Mouse (Mus musculus): ENCODE measurements at regions not wholly inside any gene's neighbourhood (a gene's known extent, or its start where the extent isn't known, plus 50 kb on each side); places are given as distances from the start of the nearest gene placed in this dataset.

DNA sequence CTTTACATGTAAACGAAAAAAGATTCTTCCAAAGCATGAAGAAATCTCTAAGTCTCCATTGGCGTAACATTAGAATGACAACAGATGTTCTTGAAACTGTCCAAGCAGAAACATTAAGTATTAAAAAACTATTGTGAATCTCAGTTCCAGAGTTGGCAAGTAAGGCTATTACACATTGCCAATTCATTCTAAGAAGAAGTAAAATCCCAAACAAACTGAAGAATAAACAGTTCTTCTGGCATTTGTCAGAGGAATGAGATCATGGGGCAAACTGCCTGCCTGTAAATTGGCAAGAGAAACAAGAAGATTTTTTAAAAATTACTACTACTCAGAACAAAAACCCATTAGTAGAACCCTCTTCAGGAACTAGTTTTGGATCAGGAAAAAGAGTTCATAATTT, 680.1 kb downstream of the Nova1 start:
- no peak overlapping the region for H3K27ac ChIP-seq
- peak; percentile 36 for DNase-seq
- intact Hi-C loops (cut with DNase I), result no loop called here
- no peak overlapping the region for H3K4me3 ChIP-seq
- TF ChIP-seq CTCF (IDR thresholded peaks at IDR 0.05), result no peak

DNA sequence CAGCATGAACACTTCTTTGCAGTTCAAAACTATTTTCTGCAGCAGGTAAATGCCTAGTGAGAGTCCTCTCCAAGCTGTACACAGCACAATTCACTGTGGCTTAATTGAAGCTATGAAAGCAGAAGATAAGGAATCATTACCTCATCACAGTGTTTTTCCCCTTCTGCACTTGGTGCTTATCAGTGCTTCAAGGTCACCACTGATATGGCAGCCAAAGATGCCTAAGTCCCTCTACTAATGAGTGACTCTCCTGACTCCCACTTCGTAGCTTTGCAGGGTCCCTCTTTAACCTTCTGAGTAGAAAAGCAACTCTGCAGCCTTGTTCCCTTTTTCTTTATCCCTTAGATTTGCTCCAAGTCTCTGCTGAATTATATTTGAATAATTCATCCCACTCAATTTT, 692.9 kb downstream of the Nova1 start:
- DNase-seq, result no peak
- no peak for TF ChIP-seq CTCF (IDR thresholded peaks at IDR 0.05)
- intact Hi-C loops (cut with DNase I), result no loop called here
- Histone ChIP-seq H3K4me3 (no peak overlapping the region), H3K27ac (no peak overlapping the region)

DNA sequence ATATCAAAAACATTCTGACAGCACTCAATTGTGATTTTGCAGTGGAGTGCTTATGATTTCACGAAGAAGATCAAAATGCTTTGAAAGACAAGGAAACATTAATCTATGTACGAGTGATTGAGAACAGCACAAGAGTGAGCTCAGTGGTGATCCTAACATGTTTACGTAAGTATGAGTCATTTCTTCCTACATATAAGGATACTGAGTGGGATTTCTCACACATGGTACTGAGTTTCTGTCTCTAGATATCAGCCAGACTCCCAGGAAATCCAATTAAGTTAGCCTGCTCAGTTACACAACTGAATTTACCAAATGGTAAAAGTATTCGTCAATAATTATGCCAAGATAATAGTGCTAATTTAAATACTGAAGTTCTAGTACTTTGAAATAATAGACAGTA, 707.4 kb downstream of the Nova1 start:
- Histone ChIP-seq H3K4me3 (no peak overlapping the region), H3K27ac (no peak overlapping the region)
- intact Hi-C loops (cut with DNase I), result no loop called here
- no peak for DNase-seq
- no peak for TF ChIP-seq CTCF (IDR thresholded peaks at IDR 0.05)

DNA sequence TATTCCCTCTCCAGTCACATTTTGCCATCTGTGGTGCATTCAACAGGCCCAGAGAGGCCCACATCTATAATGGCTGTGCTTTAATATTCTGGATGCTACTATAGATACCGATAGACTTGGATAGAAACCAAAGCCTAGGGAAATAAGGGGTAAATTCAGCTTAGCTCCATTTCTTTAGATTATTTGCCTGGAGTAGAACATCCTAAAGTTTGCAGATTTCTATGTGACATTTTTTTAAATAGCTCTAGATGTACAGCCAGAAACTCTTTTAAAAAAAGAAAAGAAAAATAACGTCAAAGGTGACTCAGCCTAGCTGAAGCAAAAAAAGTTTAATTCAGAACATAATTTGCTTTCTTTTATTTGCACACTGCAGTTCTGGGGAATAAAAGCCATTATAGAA, 735.4 kb downstream of the Nova1 start:
- Histone ChIP-seq H3K27ac (no peak overlapping the region), H3K4me3 (no peak overlapping the region)
- DNase-seq, result no peak
- TF ChIP-seq CTCF (IDR thresholded peaks at IDR 0.05), result no peak
- intact Hi-C loops (cut with DNase I), result no loop called here

DNA sequence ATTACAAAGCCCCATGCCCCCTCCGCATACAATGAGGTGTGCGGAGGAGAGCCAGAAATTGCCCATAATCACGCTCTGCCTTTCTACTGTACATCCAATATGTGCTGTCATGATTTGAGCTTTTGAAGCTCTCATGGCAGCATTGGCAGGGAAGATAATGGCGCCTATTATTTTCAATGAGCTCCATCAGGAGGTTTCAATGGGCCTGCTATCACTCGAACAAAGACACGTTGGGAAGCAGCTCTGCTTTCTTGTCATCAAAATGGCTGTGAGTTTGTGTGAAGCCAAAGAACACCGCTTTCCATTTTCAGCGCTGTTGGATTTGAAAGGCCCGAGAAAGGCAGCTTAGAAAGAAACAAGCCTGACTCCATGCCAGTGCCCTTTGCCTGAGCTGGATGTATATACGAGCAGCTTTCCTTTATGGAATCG, 742.9 kb downstream of the Nova1 start:
- H3K4me3 ChIP-seq, result no peak overlapping the region
- no peak for TF ChIP-seq CTCF (IDR thresholded peaks at IDR 0.05)
- intact Hi-C loops (cut with DNase I), result no loop called here
- no peak overlapping the region for H3K27ac ChIP-seq
- DNase-seq, result no peak

DNA sequence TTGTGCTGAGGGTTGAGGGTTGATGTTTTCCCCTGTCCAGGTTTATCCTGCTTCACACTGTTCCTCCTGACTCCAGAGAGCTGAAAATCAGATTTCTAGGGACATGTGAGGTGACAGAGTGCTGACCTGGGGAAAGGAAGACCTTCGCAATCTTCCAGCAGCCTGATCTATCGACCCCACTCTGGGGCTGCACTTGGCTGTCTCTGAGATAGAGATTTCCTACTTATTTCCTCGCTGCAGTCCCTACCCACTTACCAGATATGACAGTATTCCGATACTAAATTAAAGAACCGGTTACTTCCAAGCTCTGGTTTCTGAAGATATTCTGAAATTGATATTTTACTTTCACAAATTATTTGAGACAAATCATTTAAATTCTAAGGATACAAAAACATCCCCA, 743.4 kb downstream of the Nova1 start:
- intact Hi-C loops (cut with DNase I), result no loop called here
- TF ChIP-seq CTCF (IDR thresholded peaks at IDR 0.05), result no peak
- no peak overlapping the region for H3K4me3 ChIP-seq
- H3K27ac ChIP-seq, result no peak overlapping the region
- DNase-seq, result no peak

DNA sequence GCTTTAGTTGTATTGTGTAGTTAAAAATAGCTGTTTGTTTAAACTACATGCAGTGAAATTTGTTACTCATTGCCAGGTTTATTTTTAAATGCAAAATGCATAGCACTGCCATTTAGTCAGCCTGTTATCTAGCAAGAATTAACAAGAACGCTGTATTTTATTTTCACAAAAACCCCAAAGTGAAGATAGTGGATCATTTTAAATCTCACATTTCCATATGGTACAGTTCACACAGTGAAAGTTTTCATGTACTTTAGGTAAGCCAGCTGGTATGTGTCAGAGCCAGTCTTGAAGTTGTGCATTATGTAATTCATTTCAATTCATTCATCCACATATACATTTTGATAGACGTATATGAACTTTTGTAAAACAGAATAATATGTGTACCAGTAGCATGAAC, 751.8 kb downstream of the Nova1 start:
- no peak for DNase-seq
- H3K27ac ChIP-seq, result no peak overlapping the region
- H3K4me3 ChIP-seq, result no peak overlapping the region
- intact Hi-C loops (cut with DNase I), result no loop called here
- no peak for TF ChIP-seq CTCF (IDR thresholded peaks at IDR 0.05)

DNA sequence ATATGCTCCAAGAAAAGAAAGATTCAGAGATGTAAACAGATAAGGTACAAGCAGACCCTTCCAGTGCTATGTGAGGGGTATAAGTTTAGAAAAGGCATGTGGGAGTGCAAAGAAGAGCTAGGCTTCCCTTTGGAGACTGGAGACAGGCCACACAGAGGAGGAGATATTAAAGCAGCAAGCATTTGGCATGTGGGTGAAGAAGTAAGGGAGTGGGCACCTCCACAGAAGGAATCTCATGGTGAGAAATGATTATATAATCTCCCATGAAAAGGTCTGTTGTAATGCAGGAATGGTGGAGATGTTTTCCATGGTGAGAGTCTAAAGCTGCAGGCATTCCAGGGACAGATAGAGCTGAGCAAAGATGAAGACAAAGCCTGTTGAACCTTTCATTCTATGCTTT, 778.1 kb downstream of the Nova1 start:
- intact Hi-C loops (cut with DNase I), result no loop called here
- DNase-seq, result no peak
- Histone ChIP-seq H3K4me3 (no peak overlapping the region), H3K27ac (no peak overlapping the region)
- no peak for TF ChIP-seq CTCF (IDR thresholded peaks at IDR 0.05)

DNA sequence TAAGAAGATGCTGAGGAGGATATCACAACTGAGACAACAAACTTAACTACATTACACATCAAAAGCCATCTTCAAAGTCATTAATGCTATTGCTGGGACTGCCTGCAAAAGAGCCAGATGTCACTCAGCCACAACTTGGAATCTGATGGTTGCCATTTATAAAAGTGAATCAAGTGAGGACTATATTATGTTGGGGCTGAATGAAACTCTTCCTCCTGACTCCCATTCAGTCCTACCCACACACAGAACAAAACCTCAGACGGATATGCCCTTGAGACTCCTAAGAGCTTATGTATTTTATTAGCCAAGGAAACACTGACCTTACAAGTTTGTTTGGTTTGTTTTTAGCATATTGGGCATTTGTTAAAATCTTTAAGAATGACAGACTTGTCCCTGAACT, 778.5 kb downstream of the Nova1 start:
- TF ChIP-seq CTCF (IDR thresholded peaks at IDR 0.05), result no peak
- intact Hi-C loops (cut with DNase I), result no loop called here
- H3K27ac ChIP-seq, result no peak overlapping the region
- DNase-seq, result no peak
- no peak overlapping the region for H3K4me3 ChIP-seq

DNA sequence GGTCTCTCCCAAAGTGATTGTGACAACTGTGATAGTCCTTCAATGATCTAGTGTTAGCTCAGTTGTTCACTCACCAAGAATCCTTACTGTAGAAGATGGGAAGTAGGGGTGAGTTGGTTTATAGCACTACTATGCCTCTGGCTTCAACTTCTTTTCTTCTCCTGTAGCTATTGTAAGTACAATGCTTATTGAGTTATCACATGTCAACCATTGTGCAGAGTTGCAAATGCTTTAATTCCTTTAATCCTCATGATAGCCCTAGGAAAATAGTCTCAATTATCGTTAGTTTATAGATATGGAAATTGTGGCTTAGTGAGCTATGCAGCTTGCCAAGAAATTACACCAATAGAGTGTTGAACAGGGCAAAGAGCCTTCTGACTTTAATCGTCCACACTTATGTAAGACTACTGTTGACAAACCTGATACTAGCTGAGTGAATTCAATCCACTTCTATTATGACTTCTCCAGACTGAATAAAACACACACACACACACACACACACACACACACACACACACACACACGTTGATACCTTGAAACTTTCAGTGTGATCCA, 782.1 kb downstream of the Nova1 start:
- Histone ChIP-seq H3K4me3 (no peak overlapping the region), H3K27ac (no peak overlapping the region)
- DNase-seq, result no peak
- intact Hi-C loops (cut with DNase I), result no loop called here
- TF ChIP-seq CTCF (IDR thresholded peaks at IDR 0.05), result no peak

DNA sequence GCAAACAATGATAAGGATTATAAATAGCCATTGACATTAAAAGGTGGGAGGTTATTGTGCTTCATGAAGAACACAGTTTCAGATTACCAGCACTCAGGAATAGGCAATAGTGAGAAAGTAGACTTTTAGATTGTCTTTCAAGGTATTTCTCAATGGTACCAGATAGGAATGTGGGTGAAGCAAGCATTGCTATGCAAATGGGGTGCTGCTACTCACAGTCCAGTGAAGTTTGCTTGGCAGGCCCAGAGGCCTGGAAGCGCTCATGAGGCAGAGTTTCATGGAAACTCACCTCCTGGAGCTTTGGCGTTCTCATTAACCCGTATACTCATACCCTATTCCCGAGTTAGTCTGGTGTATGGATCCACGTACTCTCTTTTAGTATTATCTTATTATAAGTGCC, 793.5 kb downstream of the Nova1 start:
- intact Hi-C loops (cut with DNase I), result no loop called here
- H3K27ac ChIP-seq, result no peak overlapping the region
- TF ChIP-seq CTCF (IDR thresholded peaks at IDR 0.05), result no peak

DNA sequence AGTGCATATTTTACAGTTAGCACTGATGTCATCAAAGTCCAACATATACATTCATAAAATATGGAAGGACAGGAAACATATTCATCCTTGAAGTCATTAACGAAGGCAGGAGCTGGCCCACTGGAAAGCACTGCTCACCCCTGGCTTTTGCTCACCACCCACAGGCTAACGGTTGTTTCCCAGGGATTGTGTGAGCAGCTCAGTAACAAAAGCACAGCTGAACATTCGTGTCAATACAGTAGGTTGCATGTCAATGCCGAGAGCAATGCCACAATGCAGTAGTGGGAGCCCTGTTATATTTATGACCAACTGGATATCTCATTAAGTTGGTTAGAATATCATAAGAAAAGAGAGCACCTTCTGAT, 797.2 kb downstream of the Nova1 start:
- intact Hi-C loops (cut with DNase I), result no loop called here
- no peak overlapping the region for H3K27ac ChIP-seq
- TF ChIP-seq CTCF (IDR thresholded peaks at IDR 0.05), result no peak
- H3K4me3 ChIP-seq, result no peak overlapping the region
- no peak for DNase-seq

More for the DNA sequence above, 793.5 kb downstream of the Nova1 start:
- H3K4me3 ChIP-seq, result no peak overlapping the region
- DNase-seq, result no peak

DNA sequence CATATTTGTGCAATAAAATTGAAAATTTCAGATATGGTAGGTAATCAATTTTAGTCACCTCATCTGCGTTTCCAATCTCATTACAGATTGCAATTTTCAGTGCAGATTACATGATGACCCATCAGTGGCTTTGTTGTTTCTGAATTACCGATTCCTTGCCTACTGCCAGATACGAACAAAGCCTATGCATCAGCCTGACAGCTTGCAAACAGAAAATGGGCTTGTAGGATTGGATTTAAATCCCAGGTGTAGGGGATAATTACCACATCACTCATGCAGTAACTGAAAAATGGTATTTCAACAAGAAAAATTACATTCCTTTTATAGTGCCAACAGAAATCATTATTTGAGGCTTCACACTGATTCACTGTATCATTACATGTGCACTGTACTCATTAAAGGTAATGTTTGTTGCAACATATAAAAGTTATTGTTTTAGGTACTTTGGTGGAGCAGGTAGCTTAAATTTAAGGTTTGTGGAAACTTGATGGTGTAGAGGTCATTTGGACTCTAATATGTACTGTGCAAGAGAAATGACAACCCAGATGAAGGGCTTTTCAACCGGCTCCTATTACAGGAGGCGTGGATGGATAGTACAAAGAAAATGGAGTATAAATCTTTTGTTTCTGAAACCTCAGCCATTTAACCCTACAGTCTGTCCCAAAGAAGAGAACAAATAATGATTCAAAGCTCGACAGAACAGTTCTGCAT, 797.7 kb downstream of the Nova1 start:
- no peak for DNase-seq
- H3K27ac ChIP-seq, result no peak overlapping the region
- no peak for TF ChIP-seq CTCF (IDR thresholded peaks at IDR 0.05)
- intact Hi-C loops (cut with DNase I), result no loop called here
- no peak overlapping the region for H3K4me3 ChIP-seq

DNA sequence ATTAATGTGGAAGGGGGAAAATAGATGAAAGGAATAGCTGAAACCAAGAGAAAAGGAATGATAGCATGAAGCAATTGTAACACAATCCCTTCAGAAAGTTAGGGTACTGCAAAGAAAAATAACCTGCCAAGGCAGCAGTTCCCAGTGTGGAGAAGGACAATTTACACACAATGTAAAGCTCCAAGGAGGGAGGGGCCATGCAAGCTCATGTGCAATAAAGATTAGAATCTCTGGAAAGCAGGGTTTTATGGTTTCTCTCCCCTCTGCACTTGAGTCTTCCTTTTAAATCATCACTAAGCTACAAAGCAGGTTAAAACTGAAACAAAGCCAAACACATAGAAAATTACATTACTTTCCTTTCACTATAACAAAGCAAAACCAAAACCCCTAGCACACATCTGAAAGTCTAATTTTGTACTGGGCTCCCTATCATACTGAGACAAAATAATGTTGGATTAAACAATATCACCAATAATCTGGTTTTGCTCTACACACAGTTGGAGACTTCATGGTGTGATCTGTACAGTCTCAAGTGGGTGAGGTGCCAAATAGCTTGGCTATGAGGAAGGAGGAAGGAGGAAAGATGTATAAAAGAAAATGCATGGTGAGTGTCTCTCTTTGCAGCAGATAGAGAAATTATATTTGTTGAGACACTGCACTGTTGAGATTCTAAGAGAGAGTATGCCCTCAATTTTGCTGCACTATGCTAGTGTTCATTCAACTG, 840.9 kb downstream of the Nova1 start:
- intact Hi-C loops (cut with DNase I), result no loop called here
- Histone ChIP-seq H3K27ac (no peak overlapping the region), H3K4me3 (no peak overlapping the region)
- no peak for DNase-seq
- TF ChIP-seq CTCF (IDR thresholded peaks at IDR 0.05), result no peak
